Mouse (Mus musculus): ENCODE measurements around the gene Galnt17.

- TF ChIP-seq CTCF (IDR thresholded peaks at IDR 0.05; ENCODE audit: low read depth, low read length): no peak
- TF ChIP-seq EP300 (IDR thresholded peaks at IDR 0.05; ENCODE audit: insufficient read depth, low read depth, low read length): peak; percentile 94
Measured at GRCm38 (mm10) chr5:131094771-131095170, 213.5 kb downstream of the Galnt17 start.
